Mouse (Mus musculus) limb, embryonic 11.5 days (tissue): ENCODE data around the gene Olfr462. TPM values are rescaled to one million over a fixed set of nuclear protein-coding genes. Genes with fewer than 3 reads are reported as not detected.

ENCODE experiments used
- ATAC-seq: fragments of 200-750 bp; cut with Nextera tagmentation; 2 replicates; pipeline ENCODE4 v1.8.0; 2017; ENCODE audit warnings: low read depth; ENCODE audit not compliant: insufficient number of reproducible peaks, low FRiP score, low TSS enrichment
- DNase-seq: peaks from one replicate; pipeline ENCODE4 v3.0.0-alpha.2; 2015; ENCODE audit warnings: low spot score
- H3K27ac ChIP-seq: fragments of 300-500 bp; sonication (generic); replicated peaks from 2 replicates; pipeline ENCODE4 v1.5.1; 2014; ENCODE audit warnings: low read depth, mild to moderate bottlenecking, low read length
- H3K27me3 ChIP-seq: fragments of 300-500 bp; sonication (generic); 2 replicates; pipeline ENCODE4 v1.6.1; 2014; ENCODE audit warnings: mild to moderate bottlenecking, low read length, mixed read lengths; ENCODE audit not compliant: control insufficient read depth, insufficient read depth
- H3K36me3 ChIP-seq: fragments of 300-500 bp; sonication (generic); 2 replicates; pipeline ENCODE4 v1.6.1; 2014; ENCODE audit warnings: mild to moderate bottlenecking, low read length, moderate library complexity, mixed read lengths; ENCODE audit not compliant: control insufficient read depth, insufficient read depth
- H3K4me1 ChIP-seq: fragments of 300-500 bp; sonication (generic); 2 replicates; pipeline ENCODE4 v1.6.1; 2014; ENCODE audit warnings: low read length, mixed read lengths; ENCODE audit not compliant: control insufficient read depth, insufficient read depth
- H3K4me2 ChIP-seq: fragments of 300-500 bp; sonication (generic); 2 replicates; pipeline ENCODE4 v1.6.1; 2014; ENCODE audit warnings: low read depth, mild to moderate bottlenecking, moderate library complexity; ENCODE audit not compliant: severe bottlenecking
- H3K4me3 ChIP-seq: fragments of 300-500 bp; sonication (generic); 2 replicates; pipeline ENCODE4 v1.5.1; 2014; ENCODE audit warnings: low read depth, low read length
- H3K9ac ChIP-seq: fragments of 300-500 bp; sonication (generic); 2 replicates; pipeline ENCODE4 v1.6.1; 2014; ENCODE audit warnings: mild to moderate bottlenecking, low read length
- H3K9me3 ChIP-seq: fragments of 300-500 bp; sonication (generic); 2 replicates; pipeline ENCODE4 v1.6.1; 2016; ENCODE audit warnings: low read length; ENCODE audit not compliant: control insufficient read depth
- WGBS: fragments of 180-500 bp; shearing (Covaris S2); extraction: QIAGEN DNeasy Blood & Tissue Kit; methylation state at CpG from one replicate; pipeline ENCODE4 v1.1.7; 2014; 5-methylcytosine and 5-hydroxymethylcytosine counted together
- polyA plus RNA-seq: library from polyadenylated mRNA; unstranded; fragments of >200 nt; fragmentation: Nextera tagmentation; extraction: Ambion mirVana; gene quantifications from 2 replicates; pipeline ENCODE4 v1.2.1, GENCODE M21; 2014

Gene Olfr462
- polyA plus RNA-seq, 1 experiment from 2014 or later = not detected

DNA sequence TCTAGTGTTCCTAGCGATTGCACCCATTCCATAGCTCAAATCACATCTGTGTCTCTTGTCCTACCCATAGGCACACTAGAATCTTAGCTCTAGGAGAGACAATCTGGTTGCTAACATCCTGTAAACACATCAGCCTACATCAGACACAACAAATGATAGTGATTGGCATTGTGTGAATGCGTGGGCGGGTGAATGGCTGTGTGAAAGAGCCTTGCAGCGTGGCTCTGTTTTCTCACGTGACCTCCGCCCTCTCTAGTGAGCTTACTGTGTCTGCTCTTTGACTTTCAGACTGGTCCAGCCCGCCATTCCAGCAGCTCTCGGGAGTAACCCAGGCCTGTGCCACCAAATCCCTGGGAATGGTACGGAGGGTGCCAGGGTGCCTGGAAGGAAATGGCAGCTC lies 31.6 kb downstream of the Olfr462 start:
- ATAC-seq = no peak
- H3K36me3 ChIP-seq = no peaks in the 10 kb centered on the region
- 86% methylated on average over 9 of the region's 9 CpGs for WGBS

DNA sequence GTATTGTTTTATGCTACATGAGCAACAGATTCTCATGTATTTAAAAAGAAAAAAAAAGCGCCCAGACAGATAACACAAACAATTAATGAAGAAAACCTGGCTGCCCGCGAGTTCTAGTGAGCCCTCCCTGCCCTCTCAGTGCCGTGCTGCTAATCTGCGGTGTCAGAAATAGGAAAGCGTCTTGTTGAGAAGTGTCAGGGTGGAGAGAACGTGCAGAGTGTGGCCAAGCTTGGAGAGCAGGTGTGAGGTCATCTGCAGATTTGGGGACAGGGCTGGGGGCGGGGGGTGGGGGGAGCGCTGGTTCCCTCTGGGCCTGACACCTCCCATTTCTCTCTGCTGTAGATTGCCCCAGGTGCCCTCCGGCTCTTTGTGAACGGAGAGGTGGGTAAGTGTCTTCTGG lies 32.8 kb downstream of the Olfr462 start:
- Histone ChIP-seq H3K9ac (no peak overlapping the region), H3K27me3 (no peaks in the 10 kb centered on the region), H3K27ac (no peak overlapping the region), H3K4me1 (no peaks in the 10 kb centered on the region), H3K4me3 (no peak overlapping the region), H3K9me3 (no peaks in the 10 kb centered on the region), H3K36me3 (no peaks in the 10 kb centered on the region), H3K4me2 (no peak overlapping the region)
- WGBS = 87% methylated on average over 11 of the region's 11 CpGs
- DNase-seq (no peak), ATAC-seq (no peak)

More for the DNA sequence above, 31.6 kb downstream of the Olfr462 start:
- Histone ChIP-seq H3K4me3 (no peak overlapping the region), H3K27ac (no peak overlapping the region), H3K9ac (peak overlapping the region; percentile 3; the same call in 1 of the 2 replicates), H3K9me3 (no peaks in the 10 kb centered on the region), H3K4me1 (no peaks in the 10 kb centered on the region), H3K27me3 (no peaks in the 10 kb centered on the region), H3K4me2 (no peak overlapping the region)
- DNase-seq = no peak

DNA sequence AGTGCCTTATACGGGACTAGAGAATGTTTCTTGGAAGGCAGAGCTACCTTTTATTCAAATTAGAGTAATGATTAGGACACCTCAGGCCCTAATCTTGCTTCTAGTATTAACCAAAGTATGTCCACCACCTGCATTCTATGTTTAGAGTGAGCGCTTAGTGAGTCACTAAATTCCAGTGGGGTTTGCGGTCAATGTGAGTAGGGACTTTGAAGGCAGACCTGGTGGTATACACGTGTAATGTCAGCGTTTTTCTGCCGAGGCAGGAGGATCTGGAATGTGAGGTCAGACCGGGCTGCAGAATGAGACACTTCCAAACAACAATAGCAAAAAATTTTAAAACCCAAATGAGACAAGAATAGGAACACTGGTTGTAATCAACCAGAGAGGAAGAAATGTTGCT lies 37.5 kb downstream of the Olfr462 start:
- H3K27me3 ChIP-seq = no peaks in the 10 kb centered on the region
- peaks cover 4% of the 10 kb centered on the region; the same call in 1 of the 2 replicates for H3K4me1 ChIP-seq
- no peak overlapping the region for H3K27ac ChIP-seq
- no peaks in the 10 kb centered on the region for H3K9me3 ChIP-seq
- WGBS = 91% methylated on average over 7 of the region's 7 CpGs
- ATAC-seq (no peak), DNase-seq (no peak)
- no peaks in the 10 kb centered on the region for H3K36me3 ChIP-seq
- H3K9ac ChIP-seq = no peak overlapping the region
- no peak overlapping the region for H3K4me2 ChIP-seq
- no peak overlapping the region for H3K4me3 ChIP-seq

- peaks cover 4% of the 10 kb centered on the region; the same call in 1 of the 2 replicates for H3K4me1 ChIP-seq
- H3K36me3 ChIP-seq = no peaks in the 10 kb centered on the region
- ATAC-seq = no peak
- H3K4me2 ChIP-seq = peak overlapping the region; percentile 66
- peak overlapping the region; percentile 59 for H3K4me3 ChIP-seq
- H3K27ac ChIP-seq = 0 out of 2 replicates have a peak overlapping the region, but pooled peaks have one; percentile 45
- WGBS = 40% methylated on average over 8 of the region's 8 CpGs
- H3K9me3 ChIP-seq = no peaks in the 10 kb centered on the region
- H3K9ac ChIP-seq = peak overlapping the region; percentile 60
- no peaks in the 10 kb centered on the region for H3K27me3 ChIP-seq
- DNase-seq = peak; percentile 24
Measured at GRCm38 (mm10) chr11:87853597-87853954, 38.5 kb downstream of the Olfr462 start.

DNA sequence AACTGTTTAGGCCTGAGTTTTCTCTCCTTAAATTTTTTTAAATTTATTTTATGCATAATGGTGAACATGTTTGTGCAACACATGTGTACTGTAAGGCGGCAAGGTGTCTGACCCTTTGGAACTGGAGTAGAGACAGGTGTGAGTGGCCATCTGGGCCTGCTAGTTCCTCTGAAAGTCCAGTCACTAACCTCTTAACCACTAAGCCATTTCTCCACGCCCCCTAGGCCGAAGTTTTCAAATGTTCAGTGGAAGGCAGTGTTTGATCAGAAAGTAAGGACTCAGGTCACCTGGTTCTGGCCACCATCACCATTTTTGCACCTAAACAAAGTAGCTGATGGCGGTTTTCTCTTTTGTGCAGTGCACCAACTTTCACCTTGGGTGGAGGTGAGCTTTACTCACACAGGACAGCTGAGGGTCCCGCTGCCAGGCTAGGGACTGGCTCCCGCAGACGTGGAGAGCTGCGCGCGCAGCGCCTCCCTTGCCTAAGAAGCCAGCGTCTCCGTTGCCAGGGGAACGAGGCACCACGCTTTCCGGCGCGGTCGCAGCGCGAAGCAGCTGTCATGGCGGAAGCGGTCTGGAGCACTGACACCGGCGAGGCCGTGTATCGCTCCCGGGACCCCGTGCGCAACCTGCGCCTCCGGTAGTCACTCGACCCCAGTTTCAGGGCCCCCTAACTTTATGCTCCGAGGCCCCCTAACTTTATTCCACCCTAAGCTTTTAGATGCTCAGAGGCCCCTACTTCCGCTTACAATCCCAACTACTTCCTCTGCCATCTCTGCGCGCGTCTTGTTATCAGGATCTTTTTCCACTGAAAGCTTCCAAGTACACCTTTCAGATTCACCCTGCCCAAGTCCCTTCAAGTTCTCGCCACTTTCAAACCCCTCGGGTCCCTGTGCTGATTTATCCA lies 39.1 kb downstream of the Olfr462 start, which contains the start of gene Mks1:
Gene Mks1, plus strand, starts transcription at position 526 of the 907 bp plus-strand sequence.
- no peaks in the 10 kb centered on the region for H3K36me3 ChIP-seq
- peaks cover 4% of the 10 kb centered on the region; the same call in 1 of the 2 replicates for H3K4me1 ChIP-seq
- H3K9ac ChIP-seq = peak within 1 kb of the TSS; percentile 60
- H3K4me3 ChIP-seq = peak within 1 kb of the TSS; percentile 59
- 0 out of 2 replicates have a peak within 1 kb of the TSS, but pooled peaks have one; percentile 45 for H3K27ac ChIP-seq
- 5% methylated on average over 40 of the region's 40 CpGs for WGBS
- DNase-seq (peak; percentile 94), ATAC-seq (peak; percentile 84)
- peak within 1 kb of the TSS; percentile 66 for H3K4me2 ChIP-seq
- no peaks in the 10 kb centered on the region for H3K27me3 ChIP-seq
- no peaks in the 10 kb centered on the region for H3K9me3 ChIP-seq

DNA sequence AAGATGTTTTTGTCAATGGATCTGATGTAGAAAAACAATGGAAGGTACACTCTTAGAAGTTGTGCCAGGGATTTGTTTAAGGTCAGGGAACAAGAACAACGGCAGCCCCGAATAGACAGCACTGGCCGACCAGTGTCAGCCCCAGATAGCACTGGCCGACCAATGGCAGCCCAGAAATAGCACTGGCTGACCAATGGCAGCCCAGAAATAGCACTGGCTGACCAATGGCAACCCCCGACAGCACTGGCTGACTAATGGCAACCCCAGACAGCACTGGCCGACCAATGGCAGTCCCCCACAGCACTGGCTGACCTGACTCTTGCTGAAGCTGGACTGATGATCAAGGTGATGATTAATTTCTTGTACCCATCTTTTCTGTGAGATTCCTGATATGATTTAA lies 44.2 kb downstream of the Olfr462 start:
- no peak overlapping the region for H3K4me2 ChIP-seq
- no peak overlapping the region for H3K9ac ChIP-seq
- H3K36me3 ChIP-seq = no peaks in the 10 kb centered on the region
- H3K4me1 ChIP-seq = no peaks in the 10 kb centered on the region
- no peak for DNase-seq
- 77% methylated on average over 6 of the region's 6 CpGs for whole genome bisulfite sequencing
- no peaks in the 10 kb centered on the region for H3K27me3 ChIP-seq
- ATAC-seq = no peak
- H3K9me3 ChIP-seq = no peaks in the 10 kb centered on the region
- no peak overlapping the region for H3K27ac ChIP-seq
- no peak overlapping the region for H3K4me3 ChIP-seq

- WGBS = 86% methylated on average over 12 of the region's 12 CpGs
- Histone ChIP-seq H3K9ac (no peak overlapping the region), H3K27me3 (no peaks in the 10 kb centered on the region), H3K4me3 (no peak overlapping the region), H3K27ac (no peak overlapping the region), H3K4me1 (no peaks in the 10 kb centered on the region), H3K4me2 (no peak overlapping the region), H3K36me3 (no peaks in the 10 kb centered on the region), H3K9me3 (no peaks in the 10 kb centered on the region)
- no peak for ATAC-seq
- DNase-seq = no peak
Measured at GRCm38 (mm10) chr11:87846968-87847600, 45.0 kb downstream of the Olfr462 start.

GRCm38 (mm10) chr11:87841436-87841835 lies 50.6 kb downstream of the Olfr462 start:
- Histone ChIP-seq H3K4me2 (no peak overlapping the region), H3K27me3 (no peaks in the 10 kb centered on the region), H3K27ac (no peak overlapping the region), H3K4me1 (no peaks in the 10 kb centered on the region), H3K9me3 (no peaks in the 10 kb centered on the region), H3K36me3 (no peaks in the 10 kb centered on the region), H3K9ac (no peak overlapping the region), H3K4me3 (no peak overlapping the region)
- DNase-seq (no peak), ATAC-seq (no peak)
- WGBS = 84% methylated on average over 3 of the region's 3 CpGs
